Mouse (Mus musculus) hindbrain, embryonic 14.5 days (tissue): ENCODE results near the gene Plpp7. TPM values are rescaled to one million over a fixed set of nuclear protein-coding genes. Genes with fewer than 3 reads are reported as not detected.

Source experiments
- ATAC-seq: fragments of 200-750 bp; cut with Nextera tagmentation; 2 replicates; pipeline ENCODE4 v1.8.0; 2017; ENCODE audit warnings: moderate number of reproducible peaks, mild to moderate bottlenecking, moderate TSS enrichment, moderate library complexity; ENCODE audit not compliant: low FRiP score
- DNase-seq: peaks from one replicate; pipeline ENCODE4 v3.0.0-alpha.2; 2015; ENCODE audit warnings: low spot score
- H3K27ac ChIP-seq: fragments of 300-500 bp; sonication (generic); 2 replicates; pipeline ENCODE4 v1.5.1; 2014; ENCODE audit warnings: mild to moderate bottlenecking, moderate library complexity
- H3K27me3 ChIP-seq: fragments of 300-500 bp; sonication (generic); 2 replicates; pipeline ENCODE4 v1.6.1; 2014; ENCODE audit warnings: mild to moderate bottlenecking, low read length, mixed read lengths; ENCODE audit not compliant: control insufficient read depth, insufficient read depth
- H3K36me3 ChIP-seq: fragments of 300-500 bp; sonication (generic); replicated peaks from 2 replicates; pipeline ENCODE4 v1.6.1; 2014; ENCODE audit not compliant: control insufficient read depth, insufficient read depth
- H3K4me1 ChIP-seq: fragments of 300-500 bp; sonication (generic); replicated peaks from 2 replicates; pipeline ENCODE4 v1.6.1; 2014; ENCODE audit warnings: antibody characterized with exemption, low read length, mixed read lengths; ENCODE audit not compliant: control insufficient read depth, insufficient read depth
- H3K4me2 ChIP-seq: fragments of 300-500 bp; sonication (generic); replicated peaks from 2 replicates; pipeline ENCODE4 v1.6.1; 2014; ENCODE audit warnings: mild to moderate bottlenecking, moderate library complexity
- H3K4me3 ChIP-seq: fragments of 300-500 bp; sonication (generic); replicated peaks from 2 replicates; pipeline ENCODE4 v1.5.1; 2014; ENCODE audit warnings: mild to moderate bottlenecking, low read length
- H3K9ac ChIP-seq: fragments of 300-500 bp; sonication (generic); 2 replicates; pipeline ENCODE4 v1.6.1; 2014
- H3K9me3 ChIP-seq: fragments of 300-500 bp; sonication (generic); 2 replicates; pipeline ENCODE4 v1.6.1; 2016; ENCODE audit warnings: low read length; ENCODE audit not compliant: control insufficient read depth
- WGBS: fragments of 180-500 bp; shearing (Covaris S2); extraction: QIAGEN DNeasy Blood & Tissue Kit; methylation state at CpG from one replicate; pipeline ENCODE4 v1.1.7; 2014; 5-methylcytosine and 5-hydroxymethylcytosine counted together
- microRNA-seq: library from miRNA; unstranded; fragments of <30 nt; microRNA quantifications from one replicate; pipeline ENCODE4, GENCODE M21; 2016
- polyA plus RNA-seq: library from polyadenylated mRNA; unstranded; fragments of >200 nt; fragmentation: Nextera tagmentation; extraction: Ambion mirVana; gene quantifications from 2 replicates; pipeline ENCODE4 v1.2.1, GENCODE M21; 2014

Gene Plpp7
- polyA plus RNA-seq, 1 experiment from 2014 or later, result 22.4 TPM

- Histone ChIP-seq H3K4me2 (peak overlapping the region; percentile 19), H3K4me1 (peaks cover 80% of the 10 kb centered on the region), H3K9me3 (no peaks in the 10 kb centered on the region), H3K36me3 (no peaks in the 10 kb centered on the region), H3K9ac (peak overlapping the region; percentile 21; the same call in 1 of the 2 replicates), H3K27ac (peak overlapping the region; percentile 60; the same call in 1 of the 2 replicates), H3K4me3 (no peak overlapping the region), H3K27me3 (no peaks in the 10 kb centered on the region)
- no peak for ATAC-seq
- DNase-seq, result no peak
- 63% methylated on average over 10 of the region's 10 CpGs for WGBS
These were observed 61.3 kb downstream of the Plpp7 start for GRCm38 (mm10) chr2:32156645-32157044.

- peaks cover 78% of the 10 kb centered on the region for H3K4me1 ChIP-seq
- no peaks in the 10 kb centered on the region for H3K36me3 ChIP-seq
- H3K9me3 ChIP-seq, result no peaks in the 10 kb centered on the region
- H3K4me3 ChIP-seq, result no peak overlapping the region
- DNase-seq, result no peak
- no peak for ATAC-seq
- no peaks in the 10 kb centered on the region for H3K27me3 ChIP-seq
- peak overlapping the region; percentile 21; the same call in 1 of the 2 replicates for H3K9ac ChIP-seq
- peak overlapping the region; percentile 19; the same call in 1 of the 2 replicates for H3K4me2 ChIP-seq
- 20% methylated on average over 4 of the region's 4 CpGs for WGBS
- H3K27ac ChIP-seq, result peak overlapping the region; percentile 60
These were observed 62.0 kb downstream of the Plpp7 start for GRCm38 (mm10) chr2:32157328-32157727.

GRCm38 (mm10) chr2:32158616-32159239 lies 63.4 kb downstream of the Plpp7 start:
- Histone ChIP-seq H3K4me3 (no peak overlapping the region), H3K27me3 (no peaks in the 10 kb centered on the region), H3K9ac (no peak overlapping the region), H3K4me1 (peaks cover 64% of the 10 kb centered on the region), H3K4me2 (no peak overlapping the region), H3K9me3 (no peaks in the 10 kb centered on the region), H3K36me3 (no peaks in the 10 kb centered on the region), H3K27ac (no peak overlapping the region)
- no peak for DNase-seq
- 63% methylated on average over 12 of the region's 12 CpGs for WGBS
- no peak for ATAC-seq

Small RNAs within 50 kb of the gene (microRNA-seq; reads per million reads assigned to microRNA genes)
- gene Mir7674, result 0.65 reads per million

Other genes with a start within 250 kb of the Plpp7 start
- 5.0 and 5.6 TPM in 2 replicates for gene Fibcd1, start 249.5 kb upstream of the Plpp7 start, polyA plus RNA-seq
- 4.9 and 6.1 TPM in 2 replicates for gene Lamc3, start 208.2 kb upstream of the Plpp7 start, polyA plus RNA-seq
- 22.8 and 28.4 TPM in 2 replicates for gene Aif1l, start 145.4 kb upstream of the Plpp7 start, polyA plus RNA-seq
- gene Nup214, start 121.1 kb upstream of the Plpp7 start, polyA plus RNA-seq, result 46.7 and 53.5 TPM in 2 replicates
- 0.52 and 0.56 TPM in 2 replicates for gene Fam78a, start 10.7 kb upstream of the Plpp7 start, polyA plus RNA-seq
- 105 and 119 TPM in 2 replicates for gene Prrc2b, start 55.6 kb downstream of the Plpp7 start, polyA plus RNA-seq
- gene Pomt1, start 141.1 kb downstream of the Plpp7 start, polyA plus RNA-seq, result 26.5 and 30.8 TPM in 2 replicates
- 76.0 and 86.5 TPM in 2 replicates for gene Uck1, start 164.6 kb downstream of the Plpp7 start, polyA plus RNA-seq
- 26.4 and 29.6 TPM in 2 replicates for gene Golga2, start 191.9 kb downstream of the Plpp7 start, polyA plus RNA-seq
- 192 and 221 TPM in 2 replicates for gene Swi5, start 192.5 kb downstream of the Plpp7 start, polyA plus RNA-seq